Mouse (Mus musculus) spleen, adult 2 months (tissue): ENCODE measurements at regions not wholly inside any gene's neighbourhood (a gene's known extent, or its start where the extent isn't known, plus 50 kb on each side); places are given as distances from the start of the nearest gene placed in this dataset.

Experiments
- CTCF ChIP-seq: fragments of 200-500 bp; IDR thresholded peaks from 2 replicates; pipeline ENCODE4 v1.5.1; 2011; ENCODE audit warnings: mild to moderate bottlenecking, inconsistent platforms; ENCODE audit not compliant: insufficient read depth, insufficient read length, insufficient replicate concordance; ENCODE audit errors: extremely low read depth
- POLR2A ChIP-seq: fragments of 200-500 bp; IDR thresholded peaks from 2 replicates; pipeline ENCODE4 v1.6.1; 2011; ENCODE audit warnings: low read depth, low read length, inconsistent platforms

- TF ChIP-seq CTCF (no peak), POLR2A (no peak)
These were observed 190.1 kb upstream of the Esrrg start for GRCm38 (mm10) chr1:187418186-187419140.
